Mouse (Mus musculus): Measurements from ENCODE around the gene Atg5.

- TF ChIP-seq CTCF (IDR thresholded peaks at IDR 0.05; ENCODE audit: extremely low read depth, insufficient read depth, low read length) (no peak), POLR2A (IDR thresholded peaks at IDR 0.05; ENCODE audit: extremely low read depth, insufficient read depth, low read length) (no peak)
Measured at GRCm38 (mm10) chr10:44338571-44338970, 70.4 kb downstream of the Atg5 start.
